Mouse (Mus musculus) embryo, embryonic 11.5 days (tissue): Measurements from ENCODE around the gene Gpbp1.
A peak's percentile ranks its signal among the peaks of the same experiment; 100 is the strongest.

ENCODE experiments used
- DNase-seq: peaks from one replicate; pipeline ENCODE4 v3.0.0-alpha.2; 2012; ENCODE audit warnings: low read depth, low spot score

Gene Gpbp1

GRCm38 (mm10) chr13:111467350-111467749 is 22.6 kb downstream of the Gpbp1 start:
- DNase-seq, result no peak

- DNase-seq, result peak; percentile 8
These were observed 28.5 kb downstream of the Gpbp1 start for GRCm38 (mm10) chr13:111461424-111461823.

- no peak for DNase-seq
These were observed 33.1 kb downstream of the Gpbp1 start for GRCm38 (mm10) chr13:111456790-111457189.

GRCm38 (mm10) chr13:111444325-111444724 is 45.6 kb downstream of the Gpbp1 start:
- no peak for DNase-seq

GRCm38 (mm10) chr13:111431174-111431573 is 58.7 kb downstream of the Gpbp1 start:
- DNase-seq, result no peak

GRCm38 (mm10) chr13:111421330-111421729 is 68.6 kb downstream of the Gpbp1 start:
- DNase-seq, result no peak

GRCm38 (mm10) chr13:111418087-111418486 is 71.8 kb downstream of the Gpbp1 start:
- no peak for DNase-seq

GRCm38 (mm10) chr13:111413156-111413555 is 76.8 kb downstream of the Gpbp1 start:
- peak; percentile 40 for DNase-seq

GRCm38 (mm10) chr13:111410831-111411230 is 79.1 kb downstream of the Gpbp1 start:
- DNase-seq, result peak; percentile 57

GRCm38 (mm10) chr13:111406859-111407389 is 83.0 kb downstream of the Gpbp1 start:
- no peak for DNase-seq

- no peak for DNase-seq
These were observed 84.0 kb downstream of the Gpbp1 start for GRCm38 (mm10) chr13:111405956-111406355.

GRCm38 (mm10) chr13:111397600-111398151 is 92.2 kb downstream of the Gpbp1 start:
- no peak for DNase-seq

GRCm38 (mm10) chr13:111397061-111397460 is 92.8 kb downstream of the Gpbp1 start:
- DNase-seq, result no peak

- DNase-seq, result no peak
These were observed 94.4 kb downstream of the Gpbp1 start for GRCm38 (mm10) chr13:111395528-111395927.

GRCm38 (mm10) chr13:111394904-111395303 is 95.0 kb downstream of the Gpbp1 start:
- no peak for DNase-seq

- no peak for DNase-seq
These were observed 95.6 kb downstream of the Gpbp1 start for GRCm38 (mm10) chr13:111394341-111394740.

- DNase-seq, result no peak
These were observed 96.5 kb downstream of the Gpbp1 start for GRCm38 (mm10) chr13:111393426-111393825.

GRCm38 (mm10) chr13:111391426-111391825 is 98.5 kb downstream of the Gpbp1 start:
- DNase-seq, result no peak

- no peak for DNase-seq
These were observed 98.9 kb downstream of the Gpbp1 start for GRCm38 (mm10) chr13:111391011-111391410.

GRCm38 (mm10) chr13:111384011-111384985 is 105.6 kb downstream of the Gpbp1 start:
- DNase-seq, result no peak
